Mouse (Mus musculus): ENCODE measurements around the gene Tardbp.

DNA sequence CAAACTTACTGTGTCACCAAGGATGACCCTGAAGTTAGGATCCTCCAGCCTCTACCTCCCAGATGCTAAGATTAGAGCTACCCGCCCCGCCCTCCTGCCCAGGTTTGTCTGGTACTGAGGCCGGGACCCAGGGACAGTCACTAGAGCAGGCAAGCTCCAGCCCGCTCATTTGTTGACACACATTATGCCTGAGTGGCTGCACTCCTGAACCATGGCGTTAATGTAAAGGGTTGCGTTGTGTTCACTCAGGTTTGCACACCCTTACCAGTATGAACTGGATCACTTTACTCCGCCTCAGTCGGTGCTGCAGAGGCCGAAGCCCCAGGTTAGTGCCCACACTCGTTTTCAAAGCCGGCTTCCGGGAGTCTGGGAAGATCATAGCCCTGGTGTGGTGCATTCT lies 63.2 kb downstream of the Tardbp start:
- TF ChIP-seq EP300 (IDR thresholded peaks at IDR 0.05): no peak
- no peak for TF ChIP-seq CTCF (IDR thresholded peaks at IDR 0.05)
